Comparison of ENCODE assay signal across 15 mouse cellular contexts in genomic region chr2:164558991-164559645, GRCm38 (mm10). TPM values are rescaled to one million over a fixed set of nuclear protein-coding genes. Genes with fewer than 3 reads are reported as not detected.
DNase-seq lines count a peak whose midpoint lies in the region; ATAC-seq and TF ChIP-seq lines count a peak whose summit lies in the region.
"Had no signal": no experiment of that assay in that cellular context is flagged by ENCODE, and none has a peak within 500 bp of the region (broad histone marks: within the 10 kb centered on the region; RNA-seq: fewer than 3 reads in every experiment).

No protein-coding gene starts in this region.

- no peak for TF ChIP-seq CTCF in lung, postnatal 0 days (IDR thresholded peaks at IDR 0.05)

- H3K27me3 ChIP-seq in embryonic facial prominence, embryonic 14.5 days (replicated peaks; ENCODE audit: control insufficient read depth, insufficient read depth, low read length) = no peaks in the 10 kb centered on the region
- H3K27me3 ChIP-seq in lung, postnatal 0 days (replicated peaks; ENCODE audit: insufficient read depth, low read length) = no peaks in the 10 kb centered on the region

- peak; percentile 34; the same call in 1 of the 2 replicates for TF ChIP-seq EP300 in lung, postnatal 0 days (IDR thresholded peaks at IDR 0.05)

- H3K27ac ChIP-seq in embryonic facial prominence, embryonic 14.5 days (replicated peaks; ENCODE audit: low read depth, low read length) = no peak overlapping the region
- H3K27ac ChIP-seq in lung, postnatal 0 days (ENCODE audit: low read length) = peak overlapping the region; percentile 72
- H3K27ac ChIP-seq: heart, adult 2 months; hindbrain, embryonic 10.5 days; liver, embryonic 14.5 days had no signal

- intact Hi-C loops in left cerebral cortex, postnatal 14 days (cut with DNase I) = no loop called here

- no peak overlapping the region for H3K4me2 ChIP-seq in embryonic facial prominence, embryonic 14.5 days (ENCODE audit: low read depth, low read length)
- H3K4me2 ChIP-seq in lung, postnatal 0 days (replicated peaks; ENCODE audit: low read depth, low read length) = no peak overlapping the region

- no peak overlapping the region for H3K4me3 ChIP-seq in embryonic facial prominence, embryonic 14.5 days (ENCODE audit: low read depth, low read length)
- H3K4me3 ChIP-seq in lung, postnatal 0 days (ENCODE audit: low read depth, low read length) = no peak overlapping the region
- H3K4me3 ChIP-seq: heart, adult 2 months; hindbrain, embryonic 10.5 days had no signal

- DNase-seq in 3134 (ENCODE audit: extremely low read depth, insufficient read length, low spot score) (peak; percentile 39), 416B (ENCODE audit: low read depth) (peak; percentile 45)
- peak; percentile 50 for DNase-seq in embryonic facial prominence, embryonic 14.5 days (ENCODE audit: low spot score)
- peak; percentile 76 for DNase-seq in lung, postnatal 0 days (ENCODE audit: low spot score)
- DNase-seq in left cerebral cortex, postnatal 14 days (ENCODE audit: low spot score in 2 of 2) = no peak
- DNase-seq in ovary, adult 18-20 months (ENCODE audit: low spot score) = no peak
- no peak for DNase-seq in right cerebral cortex, postnatal 14 days
- DNase-seq in retina, postnatal 1 day = no peak
- DNase-seq: cerebellum, adult 9-10 months; heart, adult 2 months; kidney, postnatal 14 days had no signal

- H3K9me3 ChIP-seq in embryonic facial prominence, embryonic 14.5 days (ENCODE audit: control insufficient read depth, low read length) = no peaks in the 10 kb centered on the region
- H3K9me3 ChIP-seq in lung, postnatal 0 days (ENCODE audit: low read length) = no peaks in the 10 kb centered on the region
- H3K9me3 ChIP-seq: hindbrain, embryonic 10.5 days had no signal

- 39% methylated on average over 16 of the region's 16 CpGs for WGBS in embryonic facial prominence, embryonic 14.5 days
- WGBS in lung, postnatal 0 days = 33% methylated on average over 16 of the region's 16 CpGs

- H3K36me3 ChIP-seq in embryonic facial prominence, embryonic 14.5 days (ENCODE audit: control insufficient read depth, insufficient read depth, low read length) = no peaks in the 10 kb centered on the region
- H3K36me3 ChIP-seq in lung, postnatal 0 days (ENCODE audit: insufficient read depth, low read length) = no peaks in the 10 kb centered on the region
- H3K36me3 ChIP-seq: hindbrain, embryonic 10.5 days had no signal

- ATAC-seq in embryonic facial prominence, embryonic 14.5 days (ENCODE audit: low read depth) = no peak
- ATAC-seq in lung, postnatal 0 days = peak; percentile 71

- 0 out of 2 replicates have a peak, but pooled peaks cover 5% of the 10 kb centered on the region for H3K4me1 ChIP-seq in embryonic facial prominence, embryonic 14.5 days (ENCODE audit: control insufficient read depth, insufficient read depth, low read length)
- 0 out of 2 replicates have a peak, but pooled peaks cover 5% of the 10 kb centered on the region for H3K4me1 ChIP-seq in lung, postnatal 0 days (ENCODE audit: insufficient read depth, low read depth, low read length)

- no peak overlapping the region for H3K9ac ChIP-seq in embryonic facial prominence, embryonic 14.5 days (ENCODE audit: low read depth, low read length)
- H3K9ac ChIP-seq in lung, postnatal 0 days (replicated peaks; ENCODE audit: low read depth) = no peak overlapping the region
- H3K9ac ChIP-seq: liver, embryonic 14.5 days had no signal

RNA-seq across cellular contexts. Expression of gene Wfdc2, which starts 3.1 kb away (rescaled TPM):
- 53.7 and 62.4 TPM in 2 replicates for polyA plus RNA-seq in embryonic facial prominence, embryonic 14.5 days (2014; fragmentation: Nextera tagmentation; extraction: Ambion mirVana)
- 1,345 and 1,354 TPM in 2 replicates for polyA plus RNA-seq in lung, postnatal 0 days (2015; fragmentation: Nextera tagmentation; extraction: Ambion mirVana)
- total RNA-seq in left cerebral cortex, postnatal 14 days (2021) = 1 to 10 TPM; 1.0 to 1.6 TPM
- total RNA-seq: monocyte, adult 5-6 weeks had no signal

RNA-seq across cellular contexts. Expression of gene Spint3, which starts 14.1 kb away (rescaled TPM):
- not detected in 2 replicates for polyA plus RNA-seq in embryonic facial prominence, embryonic 14.5 days (2014; fragmentation: Nextera tagmentation; extraction: Ambion mirVana)
- not detected in 2 replicates for polyA plus RNA-seq in lung, postnatal 0 days (2015; fragmentation: Nextera tagmentation; extraction: Ambion mirVana)
- not detected for total RNA-seq in left cerebral cortex, postnatal 14 days (2021)
- total RNA-seq: heart, adult 2 months; left cerebral cortex, adult 18-20 months; monocyte, adult 5-6 weeks had no signal
- polyA plus RNA-seq: heart, adult 2 months; hindbrain, embryonic 10.5 days; liver, embryonic 14.5 days had no signal

RNA-seq across cellular contexts. Expression of gene Wfdc6a, which starts 26.1 kb away (rescaled TPM):
- polyA plus RNA-seq in embryonic facial prominence, embryonic 14.5 days (2014; fragmentation: Nextera tagmentation; extraction: Ambion mirVana) = 0.51 TPM in 1 of 2 replicates, not detected in the other
- 0.93 and 1.0 TPM in 2 replicates for polyA plus RNA-seq in lung, postnatal 0 days (2015; fragmentation: Nextera tagmentation; extraction: Ambion mirVana)
- total RNA-seq in left cerebral cortex, postnatal 14 days (2021) = under 1 TPM; 0.72 to 0.92 TPM
- total RNA-seq: left cerebral cortex, adult 18-20 months; monocyte, adult 5-6 weeks had no signal
- polyA plus RNA-seq: hindbrain, embryonic 10.5 days had no signal

RNA-seq across cellular contexts. Expression of gene Eppin, which starts 34.3 kb away (rescaled TPM):
- polyA plus RNA-seq in embryonic facial prominence, embryonic 14.5 days (2014; fragmentation: Nextera tagmentation; extraction: Ambion mirVana) = not detected in 2 replicates
- polyA plus RNA-seq in lung, postnatal 0 days (2015; fragmentation: Nextera tagmentation; extraction: Ambion mirVana) = not detected in 2 replicates
- not detected for total RNA-seq in left cerebral cortex, postnatal 14 days (2021)
- total RNA-seq: heart, adult 2 months; left cerebral cortex, adult 18-20 months; monocyte, adult 5-6 weeks had no signal
- polyA plus RNA-seq: hindbrain, embryonic 10.5 days; liver, embryonic 14.5 days had no signal

RNA-seq across cellular contexts. Expression of gene Wfdc6b, which starts 54.2 kb away (rescaled TPM):
- polyA plus RNA-seq in embryonic facial prominence, embryonic 14.5 days (2014; fragmentation: Nextera tagmentation; extraction: Ambion mirVana) = not detected in 2 replicates
- 0.90 and 1.3 TPM in 2 replicates for polyA plus RNA-seq in lung, postnatal 0 days (2015; fragmentation: Nextera tagmentation; extraction: Ambion mirVana)
- total RNA-seq in left cerebral cortex, postnatal 14 days (2021) = not detected
- total RNA-seq: heart, adult 2 months; left cerebral cortex, adult 18-20 months; monocyte, adult 5-6 weeks had no signal
- polyA plus RNA-seq: heart, adult 2 months; hindbrain, embryonic 10.5 days; liver, embryonic 14.5 days had no signal

Comparison
In these comparisons a context has a peak if more than half of its experiments do, and no peak if none do; other contexts are left out.
1. DNase-seq: peak in 3134 (single experiment), 416B (single experiment), embryonic facial prominence, embryonic 14.5 days (single experiment) and lung, postnatal 0 days (single experiment); none in left cerebral cortex, postnatal 14 days (0 of 2), ovary, adult 18-20 months (single experiment), right cerebral cortex, postnatal 14 days (single experiment) and retina, postnatal 1 day (single experiment).
2. RNA of gene Wfdc2, which starts 3.1 kb away (polyA plus RNA-seq): 1,345 to 1,354 TPM in lung, postnatal 0 days; 53.7 to 62.4 TPM in embryonic facial prominence, embryonic 14.5 days; every median in the first group is over 10 times any median in the second.